Mouse (Mus musculus): ENCODE data around the gene Igf2bp3.

GRCm38 (mm10) chr6:49213581-49214085 lies 1.1 kb downstream of the Igf2bp3 start:
- TF ChIP-seq CTCF (conservative IDR thresholded peaks at IDR 0.05 in 1 of 2, IDR thresholded peaks at IDR 0.05 in 1 of 2; ENCODE audit: low read depth in 2 of 2, low read length in 2 of 2) (no peak), SMC3 (IDR thresholded peaks at IDR 0.05; ENCODE audit: low read depth, low read length) (no peak), POLR2A (IDR thresholded peaks at IDR 0.05; ENCODE audit: low read depth, low read length) (no peak), E2F4 (IDR thresholded peaks at IDR 0.05; ENCODE audit: insufficient replicate concordance, low read depth, low read length) (no peak), ZKSCAN1 (IDR thresholded peaks at IDR 0.05; ENCODE audit: borderline replicate concordance, low read depth, low read length) (no peak), NRF1 (IDR thresholded peaks at IDR 0.05; ENCODE audit: low read depth, low read length) (peak; percentile 47; the same call in 1 of the 2 replicates), MAZ (IDR thresholded peaks at IDR 0.05; ENCODE audit: low read depth, low read length) (no peak)
